Comparison of ENCODE assay signal across 8 mouse cellular contexts in the genomic region with DNA sequence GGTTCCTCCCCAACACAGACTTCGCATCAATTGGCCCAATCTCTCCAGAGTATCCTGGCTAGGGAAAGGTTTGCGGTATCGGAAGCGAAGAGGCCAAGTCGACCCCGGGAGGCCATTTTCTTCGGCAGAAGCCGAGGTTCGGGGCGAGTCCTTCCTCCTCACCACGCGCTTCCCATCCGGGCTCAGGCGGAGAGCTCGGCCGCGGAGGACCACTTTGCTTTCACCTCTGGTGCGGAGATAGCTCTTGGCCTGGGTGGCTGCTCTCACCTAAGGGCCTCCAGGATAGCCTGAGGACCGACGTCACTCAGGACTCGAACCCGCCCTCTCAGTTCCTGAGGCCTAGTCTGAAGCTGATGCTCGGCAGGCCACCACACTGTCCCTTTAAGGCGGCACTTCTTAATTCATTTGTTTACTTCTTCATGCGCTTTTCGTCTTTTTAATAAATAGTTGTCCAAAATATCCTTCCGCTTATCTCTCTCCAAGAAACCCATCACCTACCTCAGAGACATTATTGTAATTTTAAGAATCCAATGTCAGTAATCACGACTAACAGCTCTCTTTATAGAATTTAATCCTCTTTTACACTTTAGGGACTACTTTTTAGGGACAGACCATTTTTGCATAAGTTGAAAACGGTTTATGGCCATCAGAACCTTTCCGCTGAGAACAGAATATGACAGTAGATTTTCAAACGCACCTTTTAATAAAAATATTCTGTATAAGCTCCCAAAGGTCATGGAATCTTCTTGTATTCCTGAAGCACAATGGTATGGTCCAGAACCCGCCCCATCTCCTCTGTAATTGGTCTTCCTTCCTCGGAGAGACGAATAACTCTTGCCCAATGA. TPM values are rescaled to one million over a fixed set of nuclear protein-coding genes. Genes with fewer than 3 reads are reported as not detected.
DNase-seq lines count a peak whose midpoint lies in the region; ATAC-seq and TF ChIP-seq lines count a peak whose summit lies in the region.

No protein-coding gene starts in this region.

- H3K9ac ChIP-seq in heart, embryonic 14.5 days (ENCODE audit: low read length), result peak overlapping the region; percentile 85
- peak overlapping the region; percentile 78 for H3K9ac ChIP-seq in liver, embryonic 15.5 days
- H3K9ac ChIP-seq in neural tube, embryonic 13.5 days, result peak overlapping the region; percentile 90

- TF ChIP-seq POLR2A in testis, adult 2 months (IDR thresholded peaks at IDR 0.05; ENCODE audit: control insufficient read depth, low read depth, low read length), result peak; percentile 72; the same call in 1 of the 2 replicates

- peak overlapping the region; percentile 83 for H3K4me3 ChIP-seq in brown adipose tissue, adult 24 weeks (ENCODE audit: insufficient read depth, low read depth, low read length)
- H3K4me3 ChIP-seq in heart, embryonic 14.5 days (ENCODE audit: control insufficient read depth in 1 of 2, insufficient read depth in 1 of 2, low read depth in 1 of 2, low read length in 2 of 2), result peak overlapping the region; percentile 59 to 93
- H3K4me3 ChIP-seq in liver, embryonic 15.5 days (replicated peaks), result peak overlapping the region; percentile 66
- H3K4me3 ChIP-seq in neural tube, embryonic 13.5 days, result peak overlapping the region; percentile 60
- peak overlapping the region; percentile 97 for H3K4me3 ChIP-seq in testis, adult 2 months (ENCODE audit: control insufficient read depth, low read depth, low read length)

- H3K27me3 ChIP-seq in heart, embryonic 14.5 days (ENCODE audit: control insufficient read depth, insufficient read depth, low read length), result no peaks in the 10 kb centered on the region
- H3K27me3 ChIP-seq in liver, embryonic 15.5 days, result peaks cover 21% of the 10 kb centered on the region
- peaks cover 37% of the 10 kb centered on the region for H3K27me3 ChIP-seq in neural tube, embryonic 13.5 days
- peaks cover 3% of the 10 kb centered on the region; the same call in 1 of the 2 replicates for H3K27me3 ChIP-seq in testis, adult 2 months (ENCODE audit: control insufficient read depth, insufficient read depth, low read length)

- ATAC-seq in CD4-positive, CD25-positive, alpha-beta regulatory T cell, adult 4 months, result peak; percentile 46
- ATAC-seq in heart, embryonic 14.5 days (ENCODE audit: insufficient number of reproducible peaks, insufficient read depth, low FRiP score, low read depth), result peak; percentile 66
- ATAC-seq in liver, embryonic 15.5 days (ENCODE audit: insufficient read depth), result peak; percentile 76
- ATAC-seq in neural tube, embryonic 13.5 days (ENCODE audit: low read depth), result peak; percentile 84

- H3K9me3 ChIP-seq in heart, embryonic 14.5 days (ENCODE audit: control insufficient read depth, low read length), result no peaks in the 10 kb centered on the region
- H3K9me3 ChIP-seq in liver, embryonic 15.5 days (replicated peaks), result no peaks in the 10 kb centered on the region
- H3K9me3 ChIP-seq in neural tube, embryonic 13.5 days, result no peaks in the 10 kb centered on the region

- H3K36me3 ChIP-seq in heart, embryonic 14.5 days (ENCODE audit: control insufficient read depth, insufficient read depth, low read length), result no peaks in the 10 kb centered on the region
- H3K36me3 ChIP-seq in liver, embryonic 15.5 days (replicated peaks), result 0 out of 2 replicates have a peak, but pooled peaks cover 7% of the 10 kb centered on the region
- H3K36me3 ChIP-seq in neural tube, embryonic 13.5 days, result no peaks in the 10 kb centered on the region
- no peaks in the 10 kb centered on the region for H3K36me3 ChIP-seq in testis, adult 2 months (ENCODE audit: control insufficient read depth, insufficient read depth, low read length)

- DNase-seq in fibroblast of lung, adult 2 months (ENCODE audit: low read depth), result peak; percentile 73
- peak; percentile 90 for DNase-seq in kidney, postnatal 14 days

- peak overlapping the region; percentile 96 for H3K27ac ChIP-seq in brown adipose tissue, adult 24 weeks (replicated peaks; ENCODE audit: low read depth, low read length)
- peak overlapping the region; percentile 86 to 95 for H3K27ac ChIP-seq in heart, embryonic 14.5 days (replicated peaks in 1 of 2; ENCODE audit: control insufficient read depth in 1 of 2, insufficient read depth in 1 of 2, low read depth in 2 of 2, low read length in 2 of 2)
- peak overlapping the region; percentile 96 for H3K27ac ChIP-seq in liver, embryonic 15.5 days (replicated peaks)
- H3K27ac ChIP-seq in neural tube, embryonic 13.5 days (replicated peaks), result peak overlapping the region; percentile 91
- H3K27ac ChIP-seq in testis, adult 2 months (ENCODE audit: control insufficient read depth, insufficient read depth, low read depth, low read length), result peak overlapping the region; percentile 98

- peaks cover 19% of the 10 kb centered on the region for H3K4me1 ChIP-seq in brown adipose tissue, adult 24 weeks (ENCODE audit: control insufficient read depth, insufficient read depth, insufficient read length, low read length)
- H3K4me1 ChIP-seq in heart, embryonic 14.5 days (ENCODE audit: control insufficient read depth in 2 of 2, insufficient read depth in 2 of 2, low read length in 2 of 2), result peaks cover 21 to 28% of the 10 kb centered on the region in 2 experiments
- H3K4me1 ChIP-seq in liver, embryonic 15.5 days (replicated peaks), result peaks cover 70% of the 10 kb centered on the region
- H3K4me1 ChIP-seq in neural tube, embryonic 13.5 days (replicated peaks), result peaks cover 56% of the 10 kb centered on the region
- H3K4me1 ChIP-seq in testis, adult 2 months (ENCODE audit: control insufficient read depth, insufficient read depth, low read length), result peaks cover 40% of the 10 kb centered on the region

- TF ChIP-seq CTCF in testis, adult 2 months (IDR thresholded peaks at IDR 0.05; ENCODE audit: control insufficient read depth, insufficient read depth, insufficient replicate concordance, low read depth, low read length), result no peak

- H3K4me2 ChIP-seq in heart, embryonic 14.5 days (ENCODE audit: low read length), result peak overlapping the region; percentile 82
- peak overlapping the region; percentile 82 for H3K4me2 ChIP-seq in liver, embryonic 15.5 days
- peak overlapping the region; percentile 65 for H3K4me2 ChIP-seq in neural tube, embryonic 13.5 days

- WGBS in heart, embryonic 14.5 days, result under 1% methylated on average over 34 of the region's 34 CpGs
- under 1% methylated on average over 34 of the region's 34 CpGs for WGBS in liver, embryonic 15.5 days (ENCODE audit: insufficient replicate concordance)
- WGBS in neural tube, embryonic 13.5 days, result 1% methylated on average over 34 of the region's 34 CpGs

RNA-seq across cellular contexts. Expression of a gene that starts 0.6 kb away (rescaled TPM):
- 1 to 10 TPM; 2.6 to 4.3 TPM for polyA plus RNA-seq in CD4-positive, CD25-positive, alpha-beta regulatory T cell, adult 4 months (2017; shearing (Covaris generic))
- polyA plus RNA-seq in brown adipose tissue, adult 24 weeks (2012; ENCODE audit: insufficient read depth, insufficient read length, missing spikeins), result 36.0 and 40.8 TPM in 2 replicates
- 3.4 and 3.7 TPM in 2 replicates for polyA plus RNA-seq in heart, embryonic 14.5 days (2014; fragmentation: Nextera tagmentation; extraction: Ambion mirVana)
- 1.8 and 1.9 TPM in 2 replicates for polyA plus RNA-seq in liver, embryonic 15.5 days (2015; fragmentation: Nextera tagmentation; extraction: Ambion mirVana)
- polyA plus RNA-seq in neural tube, embryonic 13.5 days (2015; fragmentation: Nextera tagmentation; extraction: Ambion mirVana), result 3.6 and 3.9 TPM in 2 replicates
- polyA plus RNA-seq in testis, adult 2 months (2012; rRNA removed), result 5.8 and 6.1 TPM in 2 replicates

RNA-seq across cellular contexts. Expression of a gene that starts 13.9 kb away (rescaled TPM):
- 10 to 100 TPM; 19.7 to 25.2 TPM for polyA plus RNA-seq in CD4-positive, CD25-positive, alpha-beta regulatory T cell, adult 4 months (2017; shearing (Covaris generic))
- 95.3 and 183 TPM in 2 replicates for polyA plus RNA-seq in brown adipose tissue, adult 24 weeks (2012; ENCODE audit: insufficient read depth, insufficient read length, missing spikeins)
- polyA plus RNA-seq in heart, embryonic 14.5 days (2014; fragmentation: Nextera tagmentation; extraction: Ambion mirVana), result 13.3 TPM in 2 replicates
- 60.6 and 60.9 TPM in 2 replicates for polyA plus RNA-seq in liver, embryonic 15.5 days (2015; fragmentation: Nextera tagmentation; extraction: Ambion mirVana)
- 8.5 and 9.9 TPM in 2 replicates for polyA plus RNA-seq in neural tube, embryonic 13.5 days (2015; fragmentation: Nextera tagmentation; extraction: Ambion mirVana)
- polyA plus RNA-seq in testis, adult 2 months (2012; rRNA removed), result 5.7 and 7.2 TPM in 2 replicates

RNA-seq across cellular contexts. Expression of a gene that starts 13.9 kb away (rescaled TPM):
- polyA plus RNA-seq in CD4-positive, CD25-positive, alpha-beta regulatory T cell, adult 4 months (2017; shearing (Covaris generic)), result under 1 TPM; 0.41 to 0.51 TPM
- polyA plus RNA-seq in brown adipose tissue, adult 24 weeks (2012; ENCODE audit: insufficient read depth, insufficient read length, missing spikeins), result 6.1 and 6.2 TPM in 2 replicates
- 6.9 and 7.4 TPM in 2 replicates for polyA plus RNA-seq in heart, embryonic 14.5 days (2014; fragmentation: Nextera tagmentation; extraction: Ambion mirVana)
- polyA plus RNA-seq in liver, embryonic 15.5 days (2015; fragmentation: Nextera tagmentation; extraction: Ambion mirVana), result 0.31 and 0.45 TPM in 2 replicates
- polyA plus RNA-seq in neural tube, embryonic 13.5 days (2015; fragmentation: Nextera tagmentation; extraction: Ambion mirVana), result 0.98 and 1.6 TPM in 2 replicates
- 4.9 and 5.5 TPM in 2 replicates for polyA plus RNA-seq in testis, adult 2 months (2012; rRNA removed)

RNA-seq across cellular contexts. Expression of a gene that starts 16.8 kb away (rescaled TPM):
- polyA plus RNA-seq in CD4-positive, CD25-positive, alpha-beta regulatory T cell, adult 4 months (2017; shearing (Covaris generic)), result 1 to 10 TPM; 2.3 to 4.5 TPM
- polyA plus RNA-seq in brown adipose tissue, adult 24 weeks (2012; ENCODE audit: insufficient read depth, insufficient read length, missing spikeins), result 3.2 and 4.2 TPM in 2 replicates
- 4.1 and 4.6 TPM in 2 replicates for polyA plus RNA-seq in heart, embryonic 14.5 days (2014; fragmentation: Nextera tagmentation; extraction: Ambion mirVana)
- polyA plus RNA-seq in liver, embryonic 15.5 days (2015; fragmentation: Nextera tagmentation; extraction: Ambion mirVana), result 4.2 and 4.7 TPM in 2 replicates
- polyA plus RNA-seq in neural tube, embryonic 13.5 days (2015; fragmentation: Nextera tagmentation; extraction: Ambion mirVana), result 17.3 and 17.6 TPM in 2 replicates
- 38.8 and 53.8 TPM in 2 replicates for polyA plus RNA-seq in testis, adult 2 months (2012; rRNA removed)

RNA-seq across cellular contexts. Expression of a gene that starts 55.5 kb away (rescaled TPM):
- polyA plus RNA-seq in CD4-positive, CD25-positive, alpha-beta regulatory T cell, adult 4 months (2017; shearing (Covaris generic)), result 10 to 100 TPM; 54.2 to 69.6 TPM
- 2.8 and 3.8 TPM in 2 replicates for polyA plus RNA-seq in brown adipose tissue, adult 24 weeks (2012; ENCODE audit: insufficient read depth, insufficient read length, missing spikeins)
- 2.3 and 2.9 TPM in 2 replicates for polyA plus RNA-seq in heart, embryonic 14.5 days (2014; fragmentation: Nextera tagmentation; extraction: Ambion mirVana)
- polyA plus RNA-seq in liver, embryonic 15.5 days (2015; fragmentation: Nextera tagmentation; extraction: Ambion mirVana), result 5.7 and 6.2 TPM in 2 replicates
- polyA plus RNA-seq in neural tube, embryonic 13.5 days (2015; fragmentation: Nextera tagmentation; extraction: Ambion mirVana), result 3.0 and 4.2 TPM in 2 replicates
- polyA plus RNA-seq in testis, adult 2 months (2012; rRNA removed), result 18.4 and 21.6 TPM in 2 replicates

Comparison
In these comparisons a context has a peak if more than half of its experiments do, and no peak if none do; other contexts are left out.
1. Peak in every context shown above with its lines: DNase-seq, ATAC-seq, H3K4me3 ChIP-seq and H3K27ac ChIP-seq.